Mouse (Mus musculus) adrenal gland, adult 18-20 months (tissue): ENCODE measurements around the gene Ncapd2. TPM values are rescaled to one million over a fixed set of nuclear protein-coding genes. Genes with fewer than 3 reads are reported as not detected.

ENCODE experiments used
- DNase-seq, 2 experiments: peaks; one replicate each; pipeline ENCODE4 v3.0.0; 2021 to 2022; ENCODE audit warnings: low spot score in 2 of 2
- long read RNA-seq, 2 experiments: library from polyadenylated mRNA; stranded (forward); transcript quantifications; one replicate each; pipeline ENCODE4 v2.0.0; 2021
- total RNA-seq, 2 experiments: library from RNA; stranded (reverse); gene quantifications; 1 replicate in 1 of 2; 2 replicates in 1 of 2; pipeline ENCODE4 v1.2.3; 2021

Ncapd2 gene
- total RNA-seq: 10 to 100 TPM; 15.3 to 17.1 TPM
- long read RNA-seq, experiment 1, full-length matches to known transcripts: 5 of 8 reads
- long read RNA-seq, experiment 1, partial matches to known transcripts: 2 of 8 reads
- long read RNA-seq, experiment 1, other reads (novel, unspliced or antisense): 1 of 8 reads
- long read RNA-seq, experiment 2, full-length matches to known transcripts: 6 of 11 reads
- long read RNA-seq, experiment 2, partial matches to known transcripts: 3 of 11 reads
- long read RNA-seq, experiment 2, other reads (novel, unspliced or antisense): 2 of 11 reads

DNA sequence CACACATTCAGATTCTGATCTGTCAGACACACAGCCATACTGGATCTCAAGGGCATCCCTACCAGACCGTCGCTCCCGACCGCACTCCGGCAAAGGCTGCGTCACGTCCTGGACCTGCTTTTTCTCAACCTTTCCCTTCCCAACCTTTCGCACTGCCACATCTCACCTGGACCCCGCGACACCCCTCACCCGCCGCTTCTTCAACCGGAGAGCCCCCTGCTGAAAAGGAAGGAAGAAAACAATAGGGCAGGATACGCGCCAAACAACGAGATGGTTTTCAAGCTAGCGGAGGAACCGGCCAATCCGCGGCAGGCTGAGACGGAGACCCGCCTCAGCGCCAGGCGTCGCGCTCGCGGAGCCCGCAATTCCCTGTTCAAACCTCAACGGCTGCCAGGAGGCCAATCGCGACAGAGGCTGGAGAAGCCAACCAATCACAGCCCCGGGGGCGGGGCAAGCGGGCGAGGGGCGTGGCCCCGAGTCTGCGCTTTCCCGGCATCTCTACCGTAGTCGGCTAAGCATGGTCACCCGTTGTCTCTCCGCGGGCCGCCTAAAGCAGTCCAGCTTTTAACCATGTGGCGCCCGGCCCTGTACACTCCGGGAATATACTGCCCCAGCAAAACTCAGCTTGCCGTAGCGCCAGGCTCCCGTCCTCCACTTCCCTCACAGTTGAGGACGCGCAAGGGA, at the start of gene Ncapd2, which contains the start of gene Mrpl51:
Gene Ncapd2, minus strand, starts transcription at position 370 of the 684 bp plus-strand sequence.
Gene Mrpl51, plus strand, starts transcription at position 470 of the 684 bp plus-strand sequence.
- DNase-seq: peak; percentile 95

- DNase-seq: no peak
These were observed 49.1 kb upstream of the Ncapd2 start for GRCm38 (mm10) chr6:125240617-125241016.

DNA sequence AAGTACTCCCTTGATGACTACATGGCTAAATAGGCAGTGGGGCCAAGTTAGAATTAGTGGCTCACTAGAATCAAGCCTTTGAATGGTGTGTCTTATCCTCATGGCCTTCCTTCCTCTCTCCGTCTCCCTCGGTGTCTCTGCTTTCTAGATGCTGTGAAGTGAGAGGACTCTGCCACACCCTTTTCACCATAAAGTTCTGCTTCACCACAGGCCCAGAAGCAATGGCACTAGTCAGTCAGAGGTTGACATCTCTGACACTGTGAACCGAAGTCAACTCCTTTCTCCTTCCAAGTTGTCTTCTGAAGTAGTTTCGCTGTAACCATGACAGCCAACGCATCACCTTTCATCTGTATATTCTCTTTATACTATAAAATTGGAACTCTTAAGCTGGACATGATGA, 48.0 kb upstream of the Ncapd2 start:
- DNase-seq: no peak

DNA sequence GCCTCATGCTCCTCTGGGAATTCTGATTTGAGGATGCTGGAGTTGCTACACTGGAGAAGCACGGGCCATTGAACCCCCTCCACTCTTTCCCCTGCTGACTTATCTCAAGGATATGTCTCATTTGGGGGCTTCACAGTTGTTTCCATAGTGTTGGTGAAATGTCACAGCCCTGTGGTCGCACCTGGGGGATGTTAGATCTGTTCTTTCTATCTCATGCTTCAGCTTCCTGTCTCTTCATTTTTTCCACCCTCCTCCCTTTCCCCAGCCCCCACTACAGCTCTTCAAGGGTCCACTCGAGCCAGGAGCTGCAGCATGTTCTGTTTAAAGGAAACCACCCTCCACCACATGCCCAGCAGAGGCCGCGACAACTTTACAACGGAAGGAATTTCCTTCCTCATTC, 46.9 kb upstream of the Ncapd2 start:
- no peak for DNase-seq

DNA sequence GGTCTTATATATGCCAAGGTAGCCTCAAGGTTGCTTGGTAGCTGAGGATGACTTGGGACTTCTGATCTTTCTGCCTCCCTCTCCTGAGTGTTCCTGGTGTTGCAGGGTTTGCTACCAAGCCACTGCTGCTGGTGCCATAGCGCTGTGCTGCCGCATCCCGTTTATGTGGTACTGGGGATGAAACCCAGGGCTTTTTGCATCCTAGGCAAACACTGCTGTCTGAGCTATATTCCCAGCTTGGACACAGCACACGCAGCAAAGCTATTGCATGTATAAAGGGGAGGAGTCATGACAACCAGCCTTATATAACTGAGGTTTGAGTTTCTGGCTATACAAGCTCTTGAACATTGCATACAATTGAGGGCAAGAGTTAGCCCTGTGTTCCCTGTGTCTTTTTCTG, 45.9 kb upstream of the Ncapd2 start:
- no peak for DNase-seq

DNA sequence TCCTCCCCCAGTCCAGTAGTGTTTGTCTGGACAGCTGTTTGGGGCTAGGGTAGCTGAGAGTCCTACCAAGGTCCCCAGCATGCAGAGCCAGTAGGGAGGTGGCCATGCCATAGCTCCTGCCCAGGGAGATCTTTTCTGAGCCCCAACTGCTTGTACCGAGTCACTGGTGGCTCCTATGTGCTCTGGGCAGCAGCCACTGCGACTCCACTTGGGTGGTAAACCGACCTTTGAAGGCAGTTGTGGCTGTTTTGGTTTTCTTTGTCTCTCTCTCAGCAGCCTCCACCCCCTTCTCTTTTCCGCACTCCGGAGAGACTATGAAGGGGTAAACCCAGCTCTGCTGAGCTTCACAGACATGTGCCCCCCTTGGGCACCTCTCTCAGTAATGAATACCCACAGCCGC, 45.3 kb upstream of the Ncapd2 start, which contains the start of gene Cd27:
Gene Cd27, minus strand, starts transcription at position 229 of the 400 bp plus-strand sequence.
- no peak for DNase-seq

DNA sequence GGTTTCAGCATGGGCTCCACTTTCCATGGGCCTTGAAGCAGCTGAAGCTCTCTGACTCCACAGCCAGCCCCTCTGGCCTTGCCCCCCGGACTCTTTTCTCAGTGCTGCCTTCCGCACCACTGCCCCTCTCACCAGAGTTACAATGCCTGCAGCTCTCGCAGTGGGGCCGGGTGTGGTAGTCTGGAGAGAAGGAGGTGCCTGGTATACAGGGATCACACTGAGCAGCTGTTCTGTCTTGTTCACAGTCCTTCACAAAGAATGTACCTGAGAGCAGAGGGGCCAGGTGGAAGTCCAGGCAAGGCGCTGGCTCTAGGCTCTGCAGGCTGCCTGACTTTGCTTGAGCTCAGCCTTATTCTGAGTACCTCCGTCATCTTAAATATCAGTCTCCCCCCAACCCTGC, 44.8 kb upstream of the Ncapd2 start:
- no peak for DNase-seq

- DNase-seq: no peak
These were observed 43.0 kb upstream of the Ncapd2 start for GRCm38 (mm10) chr6:125234520-125234828.

DNA sequence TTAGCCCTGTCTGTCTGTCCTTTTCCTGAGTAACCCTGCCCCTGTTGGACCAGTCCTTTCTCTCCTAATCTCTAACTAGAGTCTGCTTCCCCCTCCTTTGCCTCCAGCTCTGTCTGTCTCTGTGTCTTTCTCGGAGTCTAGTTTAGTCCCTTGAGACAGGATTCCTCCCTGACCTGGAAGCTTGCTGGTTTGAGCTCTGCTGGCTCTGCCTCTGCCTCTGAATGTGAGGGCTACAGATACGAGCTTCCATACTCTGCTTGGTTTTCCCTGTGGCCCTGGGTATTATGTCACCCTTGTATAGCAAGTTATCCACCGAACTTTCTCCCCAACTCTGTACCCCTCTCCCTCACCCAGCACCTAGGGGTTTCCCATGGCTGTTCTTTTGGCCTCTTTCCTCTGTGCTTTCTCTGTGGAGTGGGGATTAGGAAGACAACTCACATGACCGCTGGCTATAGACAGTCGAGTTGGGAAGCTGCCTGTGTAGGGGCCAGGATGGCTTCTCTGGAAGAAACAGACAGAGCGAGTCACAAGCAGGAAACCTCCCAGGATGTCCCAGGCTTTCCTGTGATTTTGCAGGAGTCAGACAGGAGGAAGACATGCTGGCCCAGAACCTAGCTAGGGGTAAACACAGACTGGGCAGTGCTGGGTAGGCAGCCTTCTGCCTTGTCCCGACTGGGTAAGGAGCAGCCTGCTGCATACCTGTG, 42.5 kb upstream of the Ncapd2 start:
- no peak for DNase-seq

GRCm38 (mm10) chr6:125232516-125232915, 41.0 kb upstream of the Ncapd2 start:
- no peak for DNase-seq

DNA sequence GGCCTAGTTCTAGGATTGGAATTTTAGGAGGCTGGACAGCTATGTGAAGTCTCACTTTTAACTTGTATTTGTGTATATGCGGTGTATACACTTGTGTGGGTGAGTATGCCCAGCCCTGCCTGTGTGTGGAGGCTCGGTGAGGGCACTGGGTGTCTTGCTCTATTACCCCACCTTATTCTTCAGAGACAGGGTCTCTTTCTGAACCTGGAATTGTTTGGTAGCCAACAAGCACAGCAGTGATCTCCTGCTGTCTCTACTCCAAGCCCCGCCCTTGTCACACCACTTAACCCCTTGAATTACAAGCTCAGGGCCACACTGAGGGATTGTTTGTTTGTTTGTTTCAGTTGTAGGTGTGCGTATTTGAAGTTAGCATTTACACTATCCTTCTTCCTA, 40.5 kb upstream of the Ncapd2 start:
- DNase-seq: no peak

- peak; percentile 55 to 65 for DNase-seq
These were observed 39.9 kb upstream of the Ncapd2 start, which contains the start of gene Tapbpl for GRCm38 (mm10) chr6:125231117-125232044. TSS of gene Tapbpl (minus strand) at chr6:125231860.

DNA sequence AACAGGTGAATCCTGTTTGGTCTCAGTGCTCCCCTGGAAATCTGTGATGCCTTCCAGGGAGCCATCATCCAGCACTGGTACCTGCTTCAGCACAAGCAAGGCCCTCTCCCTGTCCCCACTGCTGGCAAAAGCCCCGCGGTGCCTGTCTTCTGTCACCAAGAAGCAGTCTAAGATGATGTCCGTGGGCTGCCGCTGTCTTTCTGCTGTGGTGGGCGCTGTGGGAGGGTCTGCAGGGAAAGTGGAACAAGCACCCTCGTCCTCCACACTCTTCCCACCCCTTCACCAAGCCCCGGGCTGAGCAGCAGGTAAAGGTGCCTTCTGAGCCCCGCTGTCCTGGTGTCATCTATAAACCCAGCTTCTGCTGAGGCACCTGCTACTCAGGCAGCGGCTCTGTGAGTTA, 39.1 kb upstream of the Ncapd2 start:
- DNase-seq: no peak

- no peak for DNase-seq
These were observed 34.1 kb upstream of the Ncapd2 start for GRCm38 (mm10) chr6:125225518-125226115.

DNA sequence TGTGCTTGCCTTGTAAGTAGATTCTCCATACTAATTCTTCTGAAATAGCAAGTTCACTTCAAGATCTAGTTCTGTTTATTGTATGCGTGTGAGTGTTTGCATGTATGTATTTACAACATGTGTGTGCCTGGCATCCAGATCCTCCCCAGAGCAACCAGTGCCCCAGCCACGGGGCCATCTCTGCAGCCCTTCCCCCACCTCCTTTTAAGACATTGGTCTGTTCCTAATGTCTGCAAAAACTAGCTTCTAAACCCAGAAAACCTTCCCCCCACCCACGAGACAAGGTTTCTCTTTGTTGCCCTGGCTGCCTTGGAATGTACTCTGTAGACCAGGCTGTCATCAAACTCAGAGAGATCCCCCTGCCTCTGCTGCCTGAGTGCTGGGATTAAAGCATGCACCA, 31.1 kb upstream of the Ncapd2 start:
- DNase-seq: no peak

- no peak for DNase-seq
These were observed 30.6 kb upstream of the Ncapd2 start for GRCm38 (mm10) chr6:125222146-125222545.

DNA sequence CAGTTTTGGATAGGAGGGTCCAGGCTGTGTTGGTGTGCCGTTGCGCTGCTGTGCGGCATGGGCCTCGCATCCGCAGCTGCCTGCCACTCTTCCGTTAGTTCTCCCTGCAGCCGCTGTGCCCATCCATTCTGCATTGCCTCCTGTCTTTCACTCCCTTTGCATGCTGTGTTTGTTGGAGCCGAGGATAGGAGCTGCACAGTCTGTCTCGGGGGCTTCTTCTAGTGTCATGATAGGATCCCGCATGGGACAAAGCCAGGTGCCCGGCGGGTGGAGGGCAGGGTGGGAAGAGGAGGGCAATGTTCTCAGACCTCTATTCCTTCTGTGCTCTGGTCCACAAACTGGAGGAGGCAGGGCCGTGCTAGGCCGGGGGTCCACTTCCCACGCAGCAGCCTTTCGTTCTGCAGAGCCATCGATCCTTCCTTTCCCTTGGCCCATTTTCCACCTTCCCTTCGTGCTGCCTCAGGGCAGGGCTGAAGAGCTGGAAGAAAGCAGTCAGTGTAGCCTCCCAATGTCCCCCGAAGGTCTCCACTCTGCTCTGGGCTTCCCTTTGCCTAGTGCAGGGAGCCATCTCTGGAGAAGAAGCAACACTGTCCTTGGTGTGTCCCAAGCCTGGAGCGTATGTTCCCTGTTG, 29.7 kb upstream of the Ncapd2 start:
- no peak for DNase-seq

- DNase-seq: no peak
These were observed 27.5 kb upstream of the Ncapd2 start for GRCm38 (mm10) chr6:125218963-125219362.

DNA sequence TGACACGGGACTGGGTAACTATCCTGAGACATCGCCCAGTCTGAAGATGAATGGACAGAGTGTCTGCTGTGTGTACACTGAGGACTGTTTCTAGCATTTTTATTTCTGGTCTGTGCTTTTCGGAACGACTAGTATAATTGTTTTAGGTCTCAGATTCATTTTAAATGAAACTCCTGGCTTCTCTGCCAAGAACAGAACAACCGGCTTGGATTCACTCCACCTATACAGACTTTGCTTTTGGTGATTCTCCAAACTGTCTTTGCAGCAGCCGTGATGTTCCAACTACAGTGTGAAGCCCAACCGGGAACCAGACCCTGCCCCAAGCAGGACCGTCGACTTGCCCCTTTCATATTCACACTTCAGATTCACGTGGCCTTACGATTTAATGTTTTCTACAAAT, 26.4 kb upstream of the Ncapd2 start:
- no peak for DNase-seq

GRCm38 (mm10) chr6:125216898-125217297, 25.4 kb upstream of the Ncapd2 start:
- DNase-seq: no peak
